Mouse (Mus musculus) right cerebral cortex, adult 18-20 months (tissue): ENCODE results near the gene Adgre5.
A peak's percentile ranks its signal among the peaks of the same experiment; 100 is the strongest.

Experiments
- DNase-seq: peaks from one replicate; pipeline ENCODE4 v3.0.0; 2022; ENCODE audit warnings: mixed read lengths

Gene Adgre5

DNA sequence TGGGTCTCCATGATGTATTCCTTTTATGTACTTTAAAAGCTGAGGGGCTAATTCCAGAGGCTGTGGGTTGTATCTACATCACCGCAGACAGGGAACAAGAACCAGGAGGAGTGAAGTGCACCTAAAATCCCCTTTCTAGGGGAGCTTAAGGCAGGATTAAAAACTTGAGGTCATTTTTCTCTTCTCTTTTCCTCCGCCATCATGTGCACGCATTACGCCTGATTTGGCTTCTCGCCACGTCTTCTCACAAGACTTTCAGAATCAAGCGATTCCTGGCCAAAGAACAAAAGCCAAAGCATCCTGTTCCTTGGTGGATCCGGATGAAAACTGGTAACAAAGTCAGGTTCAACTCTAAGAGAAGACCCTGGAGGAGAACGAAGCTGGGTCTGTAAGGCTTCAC, 8.1 kb upstream of the Adgre5 start:
- no peak for DNase-seq

GRCm38 (mm10) chr8:83748708-83749107, 7.6 kb upstream of the Adgre5 start:
- no peak for DNase-seq

DNA sequence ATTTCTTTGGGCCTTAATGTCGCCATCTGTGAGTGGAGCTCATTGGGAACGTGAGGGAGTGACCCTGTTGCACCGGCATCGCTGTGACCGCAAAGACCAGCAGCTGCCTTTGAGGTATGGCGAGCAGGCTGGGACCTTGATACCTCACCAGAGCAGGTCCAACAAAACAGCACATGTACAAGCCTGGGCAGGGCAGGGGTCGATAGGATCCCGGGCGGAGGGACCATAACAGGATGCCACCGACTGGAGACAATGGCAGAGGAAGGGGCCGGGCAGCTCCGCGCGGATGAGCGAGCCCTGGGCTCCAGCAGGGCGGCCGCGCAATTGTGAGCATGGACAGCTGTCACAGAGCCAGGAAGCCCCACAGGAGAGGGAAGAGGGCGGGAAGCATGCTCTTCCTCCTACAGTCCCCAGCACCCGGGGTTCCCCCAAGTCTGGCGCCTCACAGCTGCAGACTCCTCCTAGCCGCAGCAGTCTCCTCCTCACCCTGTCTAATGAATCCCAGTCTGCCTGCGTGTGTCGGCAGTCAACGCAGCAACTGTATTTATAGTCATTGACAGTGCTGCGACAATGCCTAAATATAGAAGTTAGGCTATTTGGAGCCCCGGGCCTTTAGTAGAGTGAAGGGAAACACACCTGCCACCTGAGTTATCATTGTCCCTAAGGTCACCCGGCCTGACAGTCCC, 6.7 kb upstream of the Adgre5 start:
- DNase-seq: peak; percentile 59

DNA sequence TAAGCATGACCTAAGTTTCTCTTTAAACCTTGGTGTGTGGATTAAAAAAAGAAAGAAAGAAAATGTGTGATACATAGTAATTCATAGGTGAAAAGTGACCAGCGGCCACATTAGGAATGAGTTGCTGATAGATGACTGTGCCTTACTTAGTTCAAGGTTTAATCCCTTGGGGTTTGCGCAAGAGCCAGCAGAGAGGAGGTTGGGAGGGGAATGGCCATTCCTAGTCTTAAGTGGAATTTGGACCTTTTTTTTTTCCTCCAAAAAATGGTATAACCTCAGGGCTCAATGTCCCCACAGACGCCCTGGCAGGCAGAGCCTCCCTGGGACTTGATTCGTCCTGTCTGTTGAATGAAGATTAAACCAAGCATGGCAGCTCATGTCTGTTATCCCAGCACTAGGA, 2.9 kb upstream of the Adgre5 start:
- no peak for DNase-seq

GRCm38 (mm10) chr8:83742968-83743367, 1.8 kb upstream of the Adgre5 start:
- DNase-seq: no peak

GRCm38 (mm10) chr8:83741849-83742655, 926 bp upstream of the Adgre5 start:
- DNase-seq: no peak

DNA sequence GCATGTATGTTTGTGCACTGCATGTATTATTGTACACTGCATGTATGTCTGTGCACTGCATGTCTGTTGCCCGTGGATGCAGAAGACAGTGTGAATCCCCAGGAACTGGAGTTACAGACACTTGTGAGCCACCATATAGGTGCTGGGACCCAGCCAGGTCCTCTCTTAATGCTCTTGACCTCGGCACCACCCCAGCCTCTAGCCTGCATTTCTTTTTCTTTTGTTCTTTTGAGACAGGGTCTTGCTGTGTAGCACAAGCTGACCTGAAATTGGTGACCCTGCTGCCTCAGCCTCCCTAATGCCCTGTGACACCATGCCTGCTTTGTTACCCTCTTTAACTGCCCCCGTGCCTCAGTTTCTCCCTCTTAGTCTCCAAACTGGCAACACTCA, 545 bp downstream of the Adgre5 start:
- no peak for DNase-seq

DNA sequence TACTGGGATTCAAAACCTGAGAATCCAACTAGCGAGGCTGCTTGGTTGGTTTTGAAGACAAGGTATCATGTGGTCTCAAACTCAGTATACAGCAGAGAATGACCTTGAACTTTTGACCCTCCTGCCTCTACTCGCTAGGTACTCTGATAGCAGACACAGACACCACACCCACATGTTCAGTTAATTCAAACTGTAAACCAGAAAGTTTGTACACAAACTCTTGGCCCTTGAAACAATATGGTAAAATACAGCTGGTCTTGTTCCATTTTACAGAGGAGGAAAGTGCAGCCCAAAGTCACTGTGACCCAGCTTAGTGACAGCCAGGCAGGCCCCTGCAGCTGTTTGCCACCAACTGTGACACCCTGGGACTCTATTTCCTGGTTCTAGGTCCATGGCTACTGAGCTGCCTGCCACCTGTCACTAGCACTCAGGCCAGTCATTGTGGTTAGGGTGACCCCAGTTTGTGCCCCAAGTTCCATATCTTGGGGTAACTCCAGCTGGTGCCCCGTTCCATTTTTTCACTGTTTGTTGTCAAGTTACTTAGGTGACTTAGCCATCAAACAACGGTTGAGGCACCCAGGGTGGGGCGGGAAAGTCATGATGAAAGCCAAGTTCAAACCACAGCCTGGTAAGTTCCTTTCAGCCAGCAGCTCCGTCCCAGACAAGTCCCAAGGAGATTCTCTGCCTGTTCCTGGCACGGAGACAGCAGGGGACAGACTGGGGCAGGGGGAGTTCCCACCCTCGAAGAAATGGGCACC, 1.2 kb downstream of the Adgre5 start:
- no peak for DNase-seq

- no peak for DNase-seq
Measured at GRCm38 (mm10) chr8:83738949-83739710, 2.0 kb downstream of the Adgre5 start.

- no peak for DNase-seq
Measured at GRCm38 (mm10) chr8:83737852-83738562, 3.1 kb downstream of the Adgre5 start.

- no peak for DNase-seq
Measured at GRCm38 (mm10) chr8:83737346-83737745, 3.8 kb downstream of the Adgre5 start.

GRCm38 (mm10) chr8:83736681-83737080, 4.4 kb downstream of the Adgre5 start:
- DNase-seq: no peak

DNA sequence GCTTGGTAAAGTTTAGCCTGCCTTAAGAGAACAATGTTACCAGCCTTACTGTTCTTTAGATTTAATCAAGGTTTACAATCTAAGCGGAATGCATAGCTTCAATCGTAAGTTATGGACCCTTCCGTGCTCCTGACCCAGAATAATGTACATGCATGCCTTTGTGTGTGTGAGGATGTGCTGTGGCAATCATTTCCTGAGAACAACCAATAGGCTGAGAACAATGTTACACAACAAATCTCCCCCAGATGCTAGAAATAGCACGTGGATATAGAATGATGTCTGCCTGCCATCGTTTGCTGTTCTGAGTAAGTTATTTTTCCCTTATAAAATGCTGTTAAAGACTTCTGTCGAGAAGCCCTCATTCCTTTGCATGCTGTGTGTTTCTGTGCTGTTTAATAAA, 8.2 kb downstream of the Adgre5 start:
- no peak for DNase-seq

DNA sequence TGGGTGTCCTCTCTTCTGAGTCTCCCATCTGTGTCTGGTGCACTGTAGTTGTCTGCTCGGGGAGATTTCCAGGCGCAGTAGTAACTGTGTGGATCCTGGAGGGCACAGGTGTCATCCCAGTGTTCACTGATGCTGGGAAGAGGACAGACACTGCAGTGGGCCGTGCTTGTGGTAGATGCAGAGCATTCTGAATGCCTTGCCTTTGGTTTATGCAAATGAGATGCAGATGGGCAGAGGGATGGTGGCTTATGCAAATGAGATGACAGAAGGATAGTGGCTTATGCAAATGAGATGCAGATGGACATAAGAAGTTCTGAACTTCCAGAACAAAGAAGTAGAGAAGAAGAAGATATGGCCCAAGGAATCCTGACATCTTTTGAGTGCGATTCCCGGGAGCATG, 9.2 kb downstream of the Adgre5 start:
- DNase-seq: no peak

- no peak for DNase-seq
Measured at GRCm38 (mm10) chr8:83729009-83729807, 11.9 kb downstream of the Adgre5 start.

GRCm38 (mm10) chr8:83725521-83726102, 15.5 kb downstream of the Adgre5 start:
- DNase-seq: no peak

GRCm38 (mm10) chr8:83724697-83725482, 16.2 kb downstream of the Adgre5 start:
- peak; percentile 81 for DNase-seq

DNA sequence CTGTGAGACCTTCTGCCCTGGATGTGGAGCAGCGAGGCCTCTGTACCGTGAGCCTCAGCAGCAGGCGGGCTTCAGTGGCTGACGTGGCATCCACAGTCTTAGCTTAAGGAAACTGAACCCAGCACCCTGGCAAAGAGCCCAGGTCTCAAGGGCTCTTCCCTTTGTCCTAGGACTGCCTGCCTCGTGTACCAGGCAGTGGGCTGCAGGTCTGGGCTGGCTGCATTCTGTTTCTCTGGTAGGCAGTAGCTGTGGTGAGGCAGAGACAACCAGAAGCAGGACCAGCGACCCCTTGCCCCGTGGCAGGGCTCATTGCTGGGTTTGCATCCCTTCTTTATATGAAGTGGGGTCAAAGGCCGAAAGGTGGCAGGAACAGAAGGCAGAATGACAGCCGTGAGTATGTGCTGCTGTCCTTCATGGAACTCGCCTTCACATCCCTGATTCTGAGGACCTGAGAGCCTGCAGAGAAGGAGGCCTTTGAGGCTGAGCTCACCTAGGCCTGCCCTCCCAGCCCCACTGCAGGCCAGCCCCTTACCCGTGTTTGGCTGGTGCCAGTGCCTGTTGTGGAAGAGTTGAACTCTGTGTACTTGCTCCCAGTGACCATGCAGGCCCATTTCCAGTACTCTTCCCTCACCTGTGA, 17.6 kb downstream of the Adgre5 start:
- no peak for DNase-seq

DNA sequence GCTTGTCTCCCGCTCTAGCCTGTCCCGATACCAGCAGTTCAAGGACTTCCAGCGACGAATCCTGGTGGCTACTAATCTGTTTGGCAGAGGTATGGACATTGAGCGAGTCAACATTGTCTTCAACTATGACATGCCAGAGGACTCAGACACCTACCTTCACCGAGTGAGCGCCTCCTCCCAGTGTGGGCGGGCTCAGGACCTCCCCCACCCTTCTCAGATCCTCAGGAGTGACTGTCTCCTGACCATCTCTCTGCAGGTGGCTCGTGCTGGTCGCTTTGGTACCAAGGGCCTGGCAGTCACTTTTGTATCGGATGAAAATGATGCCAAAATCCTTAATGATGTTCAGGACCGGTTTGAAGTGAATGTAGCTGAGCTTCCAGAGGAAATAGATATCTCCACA, 18.5 kb downstream of the Adgre5 start:
- DNase-seq: no peak
